Mouse (Mus musculus): ENCODE data around the gene Ptprm. TPM values are rescaled to one million over a fixed set of nuclear protein-coding genes. Genes with fewer than 3 reads are reported as not detected.

Ptprm gene
- total RNA-seq, 2 experiments from 2014 or later = 31.2 to 33.6 TPM

DNA sequence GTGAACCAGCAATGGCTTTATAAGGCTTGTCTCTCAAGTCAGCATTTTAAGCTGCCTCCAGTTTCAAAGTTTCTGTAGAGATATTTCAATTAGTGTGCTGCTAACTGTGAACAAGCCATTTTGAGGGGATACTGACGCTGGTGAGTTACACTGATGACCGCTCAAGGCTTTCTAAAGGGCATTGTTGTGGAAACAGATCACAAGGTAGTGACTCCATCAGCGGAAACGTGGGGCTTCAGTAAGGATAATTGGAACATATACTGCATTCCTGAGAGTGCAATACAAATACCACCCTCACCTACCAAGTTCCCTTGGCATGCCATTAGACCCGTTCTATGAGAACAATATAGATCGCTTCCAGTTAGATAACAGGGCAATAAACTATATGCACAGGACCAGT is 393.7 kb downstream of the Ptprm start:
- DNase-seq = no peak
- intact Hi-C loops (cut with DNase I; ENCODE audit: low total_unique reads) = no loop called here

DNA sequence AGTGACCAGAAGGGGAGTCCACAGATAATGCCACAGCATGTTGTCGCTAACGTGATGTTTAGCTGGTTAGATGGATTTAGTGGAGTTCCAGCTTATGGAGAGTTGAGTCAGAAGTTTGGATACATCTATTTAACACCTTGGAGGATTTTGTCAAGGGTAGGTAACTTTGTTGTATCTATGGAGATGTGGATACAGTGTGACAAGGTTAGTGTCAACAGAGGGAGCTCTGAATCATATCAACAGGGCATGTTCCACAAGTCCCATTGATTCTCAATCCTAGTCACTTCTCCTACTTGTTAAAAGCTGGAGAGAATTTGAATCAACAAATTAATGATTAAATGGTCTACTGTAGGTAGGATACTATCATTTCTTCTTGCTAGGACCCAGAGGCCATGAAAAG is 394.4 kb downstream of the Ptprm start:
- no peak for DNase-seq
- intact Hi-C loops (cut with DNase I; ENCODE audit: low total_unique reads) = no loop called here

DNA sequence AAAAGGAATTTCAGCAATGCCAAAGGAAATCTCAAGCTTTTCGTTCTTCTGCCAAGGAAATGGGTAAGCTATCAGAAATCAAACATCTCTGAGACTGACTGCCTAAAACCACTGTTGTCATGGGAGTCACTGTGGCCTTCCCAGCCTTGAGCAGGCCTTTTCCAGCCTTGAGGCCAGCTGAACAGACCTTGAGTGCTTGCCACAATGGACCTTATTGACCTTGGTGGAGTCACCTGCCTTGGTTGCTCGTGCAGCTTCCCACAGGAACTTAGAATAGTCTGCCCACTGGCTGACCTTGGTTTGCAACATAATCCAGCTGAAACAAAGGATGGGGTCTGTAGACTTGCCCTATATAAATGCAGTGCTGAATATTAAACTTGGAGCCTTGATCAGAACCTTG is 395.5 kb downstream of the Ptprm start:
- intact Hi-C loops (cut with DNase I; ENCODE audit: low total_unique reads) = no loop called here
- DNase-seq = no peak

DNA sequence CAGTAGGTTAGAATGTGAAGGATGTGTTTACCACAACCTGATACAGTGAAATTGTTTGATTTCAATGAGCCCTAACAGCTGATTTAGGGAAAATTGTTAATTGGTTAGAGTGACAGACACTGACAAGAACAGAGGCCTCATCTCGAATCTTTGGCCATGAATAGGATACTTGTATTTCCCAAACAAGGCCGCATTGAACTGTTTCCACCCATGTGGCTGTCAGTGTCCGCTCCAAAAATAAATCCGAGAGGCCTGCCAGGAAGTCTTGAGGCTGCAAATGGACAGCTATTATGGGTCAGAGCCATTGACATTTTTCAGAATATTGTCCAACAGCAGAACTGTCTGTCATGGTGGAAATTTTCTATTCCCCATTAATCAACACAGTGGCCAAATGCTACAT is 409.8 kb downstream of the Ptprm start:
- intact Hi-C loops (cut with DNase I; ENCODE audit: low total_unique reads) = no loop called here
- DNase-seq = no peak

DNA sequence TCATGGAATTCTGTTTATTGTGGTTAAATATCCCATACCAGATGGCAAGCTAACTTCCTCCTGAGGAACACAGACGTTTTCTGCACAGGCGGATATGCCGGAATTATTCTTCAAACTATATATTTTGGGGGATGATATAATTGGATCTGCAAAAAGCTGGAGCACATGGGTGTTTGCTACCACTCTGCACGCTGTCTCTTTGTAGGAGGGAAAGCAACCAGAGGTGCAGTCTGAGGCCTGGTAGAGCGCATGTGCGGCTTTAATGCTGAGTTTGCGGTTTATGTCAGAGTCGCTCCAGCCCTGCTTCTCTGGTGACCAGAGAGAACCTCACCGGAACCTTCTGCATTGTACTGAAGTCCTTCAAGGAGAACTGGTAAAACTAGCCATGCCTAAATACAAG is 410.7 kb downstream of the Ptprm start:
- intact Hi-C loops (cut with DNase I; ENCODE audit: low total_unique reads) = no loop called here
- no peak for DNase-seq

DNA sequence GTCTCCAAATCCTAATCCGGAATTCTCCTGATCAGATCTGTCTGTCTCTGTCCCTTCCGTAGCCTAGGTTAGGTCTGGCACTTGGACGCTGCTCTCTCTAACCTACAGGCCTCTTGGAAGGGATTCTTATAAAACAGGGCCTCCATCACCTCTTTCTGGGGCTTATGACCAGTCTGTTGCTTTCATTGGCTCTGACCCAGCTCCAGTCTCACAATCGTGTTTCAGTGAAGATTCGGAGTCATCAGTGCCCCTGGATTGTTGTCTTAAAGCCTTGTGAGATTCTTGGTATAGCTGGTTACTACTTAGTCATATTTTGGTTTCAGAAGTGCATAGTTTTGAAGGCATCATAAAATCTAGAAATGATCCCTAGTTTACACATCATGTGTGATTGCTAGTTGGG is 428.6 kb downstream of the Ptprm start:
- intact Hi-C loops (cut with DNase I; ENCODE audit: low total_unique reads) = no loop called here
- no peak for DNase-seq

DNA sequence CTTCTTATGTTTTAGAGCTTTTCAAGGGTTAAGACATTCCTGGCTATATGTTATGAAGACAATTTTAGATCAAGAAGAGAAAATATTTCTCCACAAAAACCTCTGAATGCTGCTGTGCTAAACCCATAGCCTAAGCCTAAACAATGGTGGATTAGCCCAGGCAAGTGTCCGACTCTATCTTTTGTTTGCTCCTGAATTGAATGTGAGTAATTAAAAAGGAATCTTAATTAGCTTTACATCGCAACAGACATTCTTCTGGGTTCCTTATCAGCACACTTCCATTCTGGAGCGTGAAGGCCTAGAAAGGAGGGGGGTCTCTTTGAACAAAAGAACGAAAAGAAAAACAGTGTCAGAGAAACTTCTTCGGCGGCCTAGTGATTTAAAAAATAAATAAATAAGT is 439.6 kb downstream of the Ptprm start:
- intact Hi-C loops (cut with DNase I; ENCODE audit: low total_unique reads) = no loop called here
- no peak for DNase-seq

DNA sequence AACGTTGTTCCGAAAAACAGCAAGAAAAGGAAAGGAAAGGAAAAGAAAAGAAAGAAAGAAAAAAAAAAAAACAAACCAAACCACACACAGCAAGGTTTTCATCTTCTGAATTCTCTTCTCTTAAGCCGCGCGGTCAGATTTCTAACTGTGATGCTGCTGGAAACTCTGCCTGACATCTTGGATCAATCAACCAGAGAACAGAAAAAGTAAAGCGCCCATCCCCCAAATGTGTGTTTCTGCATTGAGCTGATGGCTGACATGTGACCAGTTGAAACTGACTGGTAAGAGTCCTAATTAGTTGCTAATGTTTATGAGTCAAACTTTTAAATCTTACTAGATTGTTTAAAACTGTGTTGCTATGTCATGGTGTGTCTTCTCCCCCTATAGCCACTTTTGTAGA is 441.7 kb downstream of the Ptprm start:
- no peak for DNase-seq
- intact Hi-C loops (cut with DNase I; ENCODE audit: low total_unique reads) = no loop called here

DNA sequence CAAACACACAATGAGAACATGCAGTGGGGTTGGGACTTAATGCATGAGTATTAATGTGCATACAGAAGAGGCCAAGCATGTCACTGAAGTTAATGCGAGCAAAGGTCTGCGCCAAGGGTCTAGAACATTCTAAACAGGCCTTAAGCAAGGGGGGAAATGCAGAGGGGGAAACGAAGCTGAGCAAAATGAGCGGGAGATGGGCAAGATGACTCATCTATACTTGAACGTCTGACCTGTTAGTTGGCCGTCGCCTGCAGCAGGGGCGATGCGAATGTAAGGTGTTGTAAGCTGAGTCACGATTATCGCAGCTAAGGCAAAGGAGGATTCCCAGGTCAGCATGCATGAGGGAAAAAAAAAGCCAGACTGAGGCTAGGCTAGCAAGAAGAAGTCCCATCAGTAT is 442.1 kb downstream of the Ptprm start:
- intact Hi-C loops (cut with DNase I; ENCODE audit: low total_unique reads) = no loop called here

DNA sequence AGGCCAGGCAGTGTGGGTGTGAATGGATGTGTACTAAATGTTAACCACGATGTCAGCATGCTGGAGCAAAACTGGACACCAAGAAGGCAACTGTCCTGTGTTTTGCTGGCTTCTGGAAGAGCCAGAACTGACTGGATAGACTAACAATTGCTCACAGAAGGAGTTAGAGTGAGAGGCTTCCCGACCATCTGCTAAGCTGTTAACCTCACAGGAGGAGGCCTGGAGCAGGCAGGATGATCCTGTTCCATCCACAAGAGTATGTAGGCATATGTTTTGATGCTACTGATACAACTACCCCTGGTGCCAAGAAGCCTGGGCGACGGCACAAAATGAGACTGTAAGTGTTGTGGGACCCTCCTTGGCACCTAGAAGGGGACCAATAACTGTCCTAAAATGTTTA is 444.4 kb downstream of the Ptprm start:
- intact Hi-C loops (cut with DNase I; ENCODE audit: low total_unique reads) = no loop called here
- no peak for DNase-seq

More for the DNA sequence above, 442.1 kb downstream of the Ptprm start:
- DNase-seq = no peak

DNA sequence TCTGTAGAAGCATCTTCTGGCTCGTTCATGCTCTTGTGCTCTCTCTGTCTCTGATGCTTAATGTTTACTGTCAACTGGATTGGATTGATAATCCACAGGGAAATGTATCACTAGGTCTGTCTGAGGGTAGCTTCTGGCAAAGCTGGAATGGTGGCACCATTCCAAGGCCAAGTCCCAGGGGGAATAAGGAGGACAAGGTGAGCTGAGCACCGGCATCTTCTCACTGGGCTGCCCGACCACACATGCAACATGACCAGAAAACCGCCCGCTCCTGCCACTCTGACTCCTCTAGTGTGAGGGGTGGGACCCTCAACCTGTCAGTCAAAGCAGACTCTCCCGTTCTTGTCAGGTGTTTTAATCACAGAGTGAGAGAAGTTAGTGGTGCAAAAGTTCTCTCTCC is 445.3 kb downstream of the Ptprm start:
- DNase-seq = no peak
- intact Hi-C loops (cut with DNase I; ENCODE audit: low total_unique reads) = no loop called here

DNA sequence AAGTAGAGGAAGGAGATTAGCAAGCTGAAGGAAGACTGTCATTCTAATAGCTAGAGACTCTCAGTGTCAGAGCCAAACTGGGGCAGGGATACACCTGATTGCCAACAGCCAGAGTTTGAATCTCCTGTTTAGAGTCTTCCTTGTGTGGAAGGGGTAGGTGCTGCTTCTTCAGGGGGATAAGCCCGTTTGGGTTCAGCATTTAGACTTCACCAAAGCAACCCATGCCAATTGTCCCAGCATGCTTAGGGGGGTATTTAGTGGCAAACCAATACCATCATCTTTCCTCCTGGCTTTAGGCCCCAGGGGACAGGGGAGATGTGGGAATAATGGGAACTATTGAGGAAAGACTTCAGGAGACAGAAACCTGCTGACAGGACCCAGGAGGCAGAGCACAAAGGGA is 460.1 kb downstream of the Ptprm start:
- no peak for DNase-seq
- intact Hi-C loops (cut with DNase I; ENCODE audit: low total_unique reads) = no loop called here

DNA sequence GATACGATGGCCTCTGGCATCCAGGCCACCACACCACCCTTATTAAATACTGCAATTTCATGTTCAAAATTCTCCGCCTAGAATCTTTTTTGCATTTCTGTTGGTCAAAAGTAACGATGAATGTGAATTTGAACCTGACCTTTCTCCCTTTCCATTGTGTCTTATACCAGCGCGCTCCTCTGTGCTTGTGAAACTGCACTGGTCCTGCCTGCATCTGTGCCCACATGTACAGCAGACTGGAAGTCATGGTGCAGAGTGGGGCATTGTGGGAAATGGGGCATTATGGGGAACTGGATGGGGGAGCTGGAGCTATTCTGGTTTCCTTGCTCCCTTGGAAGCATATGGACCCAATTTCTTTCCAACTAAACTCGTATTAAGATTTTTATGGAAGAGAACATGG is 462.3 kb downstream of the Ptprm start:
- no peak for DNase-seq
- intact Hi-C loops (cut with DNase I; ENCODE audit: low total_unique reads) = no loop called here

DNA sequence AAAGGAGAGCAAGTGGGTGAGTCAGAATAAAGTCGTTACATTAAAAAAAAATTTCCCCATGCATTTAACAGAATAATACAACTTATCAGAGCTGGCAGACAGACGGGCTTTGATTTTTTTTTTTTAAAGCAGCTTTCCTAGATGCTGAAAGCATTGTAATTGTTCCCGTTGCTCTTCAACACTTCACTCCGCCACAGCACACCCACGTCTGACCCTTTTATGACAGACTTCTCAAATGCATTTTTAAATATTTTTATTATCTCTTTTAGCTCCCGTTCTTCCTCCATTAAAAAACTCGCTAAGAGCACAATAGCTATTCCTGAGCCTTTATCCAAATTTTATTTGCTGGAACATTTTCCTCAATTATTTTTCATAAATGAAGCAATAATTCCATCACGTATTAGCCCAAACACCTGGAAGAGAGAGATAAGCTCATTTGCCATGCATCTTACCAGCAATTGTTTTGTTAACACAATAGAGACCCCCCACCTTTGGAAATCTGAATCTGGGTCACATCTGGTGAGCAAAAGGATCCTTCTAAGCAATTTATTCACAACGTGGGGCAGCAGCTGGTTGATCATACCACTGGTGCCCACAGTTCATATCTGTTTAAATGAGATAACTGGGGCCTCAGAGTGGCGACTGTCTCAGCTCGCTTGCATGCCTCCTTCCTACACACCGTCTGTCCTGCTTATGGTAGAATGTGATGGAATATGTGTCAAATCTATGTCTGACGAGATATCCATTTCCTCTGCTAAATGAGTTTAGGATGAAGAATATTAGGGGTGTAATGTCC is 463.0 kb downstream of the Ptprm start:
- no peak for DNase-seq
- intact Hi-C loops (cut with DNase I; ENCODE audit: low total_unique reads) = no loop called here

DNA sequence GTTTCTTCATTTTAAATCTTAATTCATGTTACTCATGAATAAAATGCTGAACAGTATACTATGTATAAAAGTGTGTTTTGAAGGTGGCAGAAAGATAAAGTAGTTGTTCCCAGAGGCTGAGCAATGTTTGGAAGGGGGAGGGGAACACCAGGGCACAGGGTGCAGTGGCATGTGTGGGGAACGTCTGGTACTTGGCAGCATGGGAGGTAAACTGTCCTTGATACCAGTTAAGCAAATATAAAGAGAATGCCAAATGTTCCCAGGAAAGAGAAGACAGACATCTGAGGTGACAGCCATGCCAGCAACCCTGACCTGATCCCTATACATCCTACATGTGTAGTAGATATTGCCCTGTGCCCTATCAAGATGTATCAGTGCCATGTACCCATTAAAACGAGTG is 472.0 kb downstream of the Ptprm start:
- intact Hi-C loops (cut with DNase I; ENCODE audit: low total_unique reads) = no loop called here
- no peak for DNase-seq

DNA sequence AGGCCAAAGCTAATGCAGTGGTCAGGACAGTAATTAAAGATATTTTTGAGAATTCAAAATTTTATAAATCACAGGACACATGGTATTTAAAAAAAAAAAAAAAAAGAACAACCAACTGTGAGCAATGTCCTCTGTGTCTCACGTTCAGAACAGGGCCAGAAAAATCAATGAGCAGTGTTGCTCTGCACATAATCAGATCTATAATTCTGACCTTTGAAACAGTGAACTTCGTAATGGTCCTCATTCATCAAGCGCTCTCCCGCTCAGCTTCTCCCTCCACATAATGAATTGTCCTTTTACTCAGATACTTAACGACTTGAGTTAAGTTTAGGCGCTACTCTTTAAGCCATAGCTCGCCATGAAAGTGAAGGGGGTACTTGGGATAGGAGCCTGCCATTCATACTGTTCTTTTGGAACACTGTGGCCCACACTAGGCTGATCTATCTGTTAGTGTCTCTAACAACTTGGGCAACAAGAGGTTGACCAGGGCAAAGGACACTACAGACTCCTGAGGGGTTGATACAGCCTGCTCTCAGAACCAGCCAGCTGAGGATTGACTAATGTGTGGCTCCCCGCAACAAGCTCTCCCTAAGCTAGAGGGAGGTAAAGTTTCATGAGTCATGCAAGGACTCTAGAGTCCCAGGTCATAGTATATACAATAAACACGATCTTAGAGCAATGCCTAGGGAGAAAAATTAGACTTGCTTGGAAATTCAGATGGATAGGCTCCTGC is 473.1 kb downstream of the Ptprm start:
- intact Hi-C loops (cut with DNase I; ENCODE audit: low total_unique reads) = no loop called here

DNA sequence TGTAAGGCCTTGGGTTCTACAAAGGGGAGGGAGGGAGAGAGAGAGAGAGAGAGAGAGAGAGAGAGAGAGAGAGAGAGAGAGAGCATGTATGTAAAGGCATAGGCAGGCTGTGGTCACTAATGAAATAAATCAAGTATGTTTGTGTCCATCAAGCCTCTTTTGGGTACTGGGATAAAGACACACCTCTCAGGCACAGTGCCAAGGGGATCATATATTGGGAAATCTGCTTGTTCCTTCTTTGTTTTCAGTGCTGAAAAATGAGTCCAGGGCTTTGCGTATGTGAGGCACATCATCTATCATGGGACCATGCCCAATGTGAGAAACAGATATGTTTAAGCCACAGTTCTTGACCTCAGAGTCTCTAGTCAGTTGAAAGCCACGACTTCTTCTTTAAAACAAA is 475.1 kb downstream of the Ptprm start:
- DNase-seq = no peak
- intact Hi-C loops (cut with DNase I; ENCODE audit: low total_unique reads) = no loop called here

More for the DNA sequence above, 473.1 kb downstream of the Ptprm start:
- DNase-seq = no peak

DNA sequence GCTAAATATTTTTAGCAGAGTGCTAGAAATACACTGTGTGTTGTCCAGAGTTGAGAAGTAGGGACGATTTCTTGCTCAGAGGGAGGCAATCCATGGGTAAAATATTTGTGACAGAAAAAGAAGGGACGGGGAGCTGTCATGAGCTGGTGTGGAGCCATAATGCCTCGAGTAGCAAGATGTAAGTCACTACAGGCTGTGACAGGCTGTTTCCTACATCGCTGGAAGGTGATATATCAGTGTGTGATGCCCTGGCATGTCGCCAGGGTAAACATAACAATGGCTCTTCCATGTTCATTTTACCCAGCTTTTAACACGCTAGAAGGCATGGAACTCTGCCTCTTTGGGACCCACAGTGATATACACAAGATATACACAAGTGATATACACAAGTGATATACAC is 476.7 kb downstream of the Ptprm start:
- DNase-seq = no peak
- intact Hi-C loops (cut with DNase I; ENCODE audit: low total_unique reads) = no loop called here

DNA sequence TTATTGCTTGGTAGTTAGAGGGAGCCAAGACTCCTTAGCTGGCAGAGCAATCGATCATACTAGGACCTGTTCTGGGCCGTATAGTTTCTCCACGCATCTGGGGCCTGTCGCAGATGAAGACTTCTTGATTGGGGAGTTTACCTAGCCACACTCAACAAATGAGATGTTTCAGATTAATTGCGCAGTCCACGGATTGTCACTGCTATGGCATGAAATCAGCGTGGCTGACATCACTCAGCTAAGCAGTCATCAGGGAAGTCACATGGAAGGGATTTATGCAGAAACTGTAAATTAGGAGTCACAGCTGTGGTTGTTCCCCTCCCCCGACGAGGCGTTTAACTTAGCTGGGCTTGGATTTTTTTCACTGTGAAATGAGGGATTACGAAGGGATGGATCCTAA is 479.4 kb downstream of the Ptprm start:
- intact Hi-C loops (cut with DNase I; ENCODE audit: low total_unique reads) = no loop called here

DNA sequence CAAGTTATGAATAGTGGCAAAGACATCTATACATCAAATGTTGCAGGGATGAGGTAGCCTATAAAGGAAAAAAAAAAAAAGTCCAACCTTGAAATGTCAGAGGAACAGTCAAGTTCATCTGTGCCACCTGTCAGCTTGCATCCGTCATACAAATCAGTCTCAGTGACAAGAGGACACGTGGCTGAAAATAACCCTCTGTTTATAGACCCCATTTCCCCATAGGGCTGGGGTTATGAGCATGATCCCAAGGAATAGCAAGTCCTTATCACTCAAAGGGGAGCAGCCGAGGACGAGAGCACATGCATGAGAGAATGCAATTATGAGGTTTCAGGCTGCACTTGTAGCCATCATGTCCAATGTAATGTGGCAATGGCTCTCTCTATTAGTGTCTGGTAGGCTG is 482.9 kb downstream of the Ptprm start:
- intact Hi-C loops (cut with DNase I; ENCODE audit: low total_unique reads) = no loop called here
- no peak for DNase-seq

More for the DNA sequence above, 479.4 kb downstream of the Ptprm start:
- no peak for DNase-seq

DNA sequence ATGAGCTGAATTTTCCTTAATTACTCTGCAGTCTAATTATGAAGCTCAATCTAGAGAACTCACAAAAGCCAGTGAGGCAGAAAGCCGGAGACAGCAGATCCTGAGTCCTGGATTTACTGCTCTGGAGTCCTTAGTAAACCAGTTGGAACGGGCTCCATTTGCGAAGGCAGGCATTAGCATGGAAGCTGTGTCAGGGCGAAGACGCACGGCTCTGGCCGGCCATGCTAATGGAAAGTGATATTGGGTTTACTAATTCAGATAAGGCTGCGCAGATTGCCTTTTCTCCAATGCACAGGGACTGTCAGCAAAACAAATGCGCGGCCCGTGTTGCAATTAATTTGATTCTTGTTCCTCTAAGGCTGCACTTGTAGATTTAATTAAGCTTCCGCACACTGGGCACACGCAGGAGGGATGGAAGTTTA is 484.7 kb downstream of the Ptprm start:
- DNase-seq = no peak
- intact Hi-C loops (cut with DNase I; ENCODE audit: low total_unique reads) = no loop called here

All from gastrocnemius, postnatal 14 days (tissue).